Mouse (Mus musculus) frontal cortex, adult 2 months (tissue): ENCODE measurements at regions not wholly inside any gene's neighbourhood (a gene's known extent, or its start where the extent isn't known, plus 50 kb on each side); places are given as distances from the start of the nearest gene placed in this dataset.

Source experiments
- DNase-seq, 2 experiments: peaks; one replicate each; pipeline ENCODE4 v3.0.0; 2022; ENCODE audit warnings: low spot score in 1 of 2; ENCODE audit errors: extremely low spot score in 1 of 2

GRCm38 (mm10) chr1:111699030-111699732 is 165.5 kb downstream of the Dsel start:
- peak in 1 of 2 experiments; percentile 7 for DNase-seq

- no peak for DNase-seq
Observed at GRCm38 (mm10) chr1:111660950-111661349, 203.8 kb downstream of the Dsel start.

- DNase-seq: peak; percentile 4 to 83
Observed at GRCm38 (mm10) chr1:111660099-111660670, 204.5 kb downstream of the Dsel start.

- peak in 1 of 2 experiments; percentile 62 for DNase-seq
Observed at GRCm38 (mm10) chr1:111633860-111634460, 230.8 kb downstream of the Dsel start.
